Mouse (Mus musculus) CH12.LX (cell line): Measurements from ENCODE around the gene Fam107b.

Source experiments
- CTCF ChIP-seq, 2 experiments: IDR thresholded peaks in 1 of 2; conservative IDR thresholded peaks in 1 of 2; 2 replicates each; pipeline ENCODE4 v1.5.1; 2011 to 2012; ENCODE audit warnings: low read depth in 2 of 2, low read length in 2 of 2, improper control_type of control experiment in 1 of 2, inconsistent platforms in 1 of 2, mild to moderate bottlenecking in 1 of 2, moderate library complexity in 1 of 2
- EP300 ChIP-seq: IDR thresholded peaks from 2 replicates; pipeline ENCODE4 v1.6.1; 2011; ENCODE audit warnings: low read length, improper control_type of control experiment
- KAT2A ChIP-seq: IDR thresholded peaks from 2 replicates; pipeline ENCODE4 v1.6.1; 2012; ENCODE audit warnings: low read length, improper control_type of control experiment, inconsistent platforms; ENCODE audit not compliant: insufficient replicate concordance
- MAFK ChIP-seq: IDR thresholded peaks from 2 replicates; pipeline ENCODE4 v1.6.1; 2011; ENCODE audit warnings: low read length, improper control_type of control experiment; ENCODE audit not compliant: insufficient replicate concordance
- POLR2A ChIP-seq: IDR thresholded peaks from 2 replicates; pipeline ENCODE4 v1.6.1; 2011; ENCODE audit warnings: low read depth, mild to moderate bottlenecking, improper control_type of control experiment, low read length
- POLR2AphosphoS2 ChIP-seq: IDR thresholded peaks from 2 replicates; pipeline ENCODE4 v1.6.1; 2011; ENCODE audit warnings: low read depth, low read length, improper control_type of control experiment
- SMC3 ChIP-seq: IDR thresholded peaks from 2 replicates; pipeline ENCODE4 v1.6.1; 2011; ENCODE audit warnings: low read depth, low read length, improper control_type of control experiment
- USF2 ChIP-seq: conservative IDR thresholded peaks from 2 replicates; pipeline ENCODE4 v1.6.1; 2011; ENCODE audit warnings: low read depth, low read length, improper control_type of control experiment

DNA sequence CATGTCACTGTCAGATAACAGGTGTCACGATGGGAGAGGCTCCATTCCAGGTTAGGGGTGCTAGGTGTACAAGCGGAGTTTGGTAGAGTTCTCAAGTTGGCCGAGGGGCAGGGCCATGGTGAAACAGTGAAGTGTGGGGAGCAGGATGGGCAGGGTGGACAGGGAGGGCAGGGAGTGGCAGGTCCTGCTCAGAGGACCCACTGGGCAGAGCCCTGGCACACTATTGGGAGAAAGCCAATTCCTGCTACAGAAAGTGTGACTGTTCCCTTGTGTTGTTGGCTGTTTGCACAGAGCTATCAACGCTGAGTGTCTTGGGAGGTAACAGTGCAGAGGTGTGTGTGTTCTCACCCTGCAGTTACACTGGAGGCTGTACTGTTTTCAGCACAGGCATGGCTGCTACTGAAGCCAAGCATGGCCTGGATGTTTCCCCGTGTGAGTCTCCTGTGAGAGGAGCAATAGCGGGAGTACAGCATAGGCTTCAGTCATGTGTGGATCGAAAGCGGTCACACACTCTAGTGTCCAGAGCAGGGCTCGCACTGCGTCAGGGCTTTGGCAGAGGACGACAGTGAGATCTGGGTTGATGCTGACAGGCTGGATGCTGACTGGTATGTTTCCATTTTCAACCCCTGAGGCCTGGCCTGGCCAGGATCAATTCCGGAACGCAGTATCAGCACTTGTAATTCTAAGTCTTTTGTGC, 175.8 kb downstream of the Fam107b start:
- TF ChIP-seq KAT2A (no peak), EP300 (no peak), CTCF (conservative IDR thresholded peaks at IDR 0.05 in 1 of 2, IDR thresholded peaks at IDR 0.05 in 1 of 2; ENCODE audit: low read depth in 2 of 2, low read length in 2 of 2) (no peak), MAFK (no peak), POLR2A (no peak), POLR2AphosphoS2 (no peak), USF2 (no peak), SMC3 (no peak)
